Mouse (Mus musculus) kidney, adult 18-20 months (tissue): Measurements from ENCODE around the gene Sorcs2.

Experiments
- DNase-seq: peaks from one replicate; pipeline ENCODE4 v3.0.0; 2021

The Sorcs2 gene

DNA sequence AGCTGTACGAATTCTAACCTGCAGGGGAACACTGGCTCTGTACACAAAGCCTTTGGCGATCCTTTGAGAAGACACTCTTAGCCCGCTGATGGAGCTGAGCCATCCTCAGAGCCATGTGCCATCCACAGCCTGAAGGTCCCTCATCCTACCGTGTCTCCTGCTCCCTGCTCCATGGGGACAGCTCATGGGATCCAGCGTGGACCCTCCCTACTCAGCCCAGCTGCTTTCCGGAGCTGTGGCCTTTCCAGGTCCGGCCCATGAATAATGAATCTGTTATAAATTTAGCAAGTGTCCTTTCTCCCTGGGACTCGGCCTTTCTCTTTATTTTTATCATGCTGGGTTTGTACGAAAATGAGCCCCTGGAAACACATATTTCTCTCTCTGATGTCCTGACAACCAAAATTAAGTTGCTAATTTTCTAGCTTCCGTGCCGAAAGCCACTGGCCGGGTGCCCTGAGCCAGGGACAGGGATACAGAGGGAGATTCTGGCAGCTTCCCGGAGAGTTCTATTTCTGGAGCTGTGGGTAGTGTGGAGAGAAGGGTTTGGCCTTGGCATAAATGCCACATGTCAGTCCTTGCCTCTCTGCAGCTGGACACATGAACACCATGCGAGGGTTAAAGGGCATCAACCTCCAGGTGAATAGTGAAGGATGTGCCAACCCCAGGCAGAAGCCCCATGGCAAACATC, 228.8 kb downstream of the Sorcs2 start:
- DNase-seq: no peak

DNA sequence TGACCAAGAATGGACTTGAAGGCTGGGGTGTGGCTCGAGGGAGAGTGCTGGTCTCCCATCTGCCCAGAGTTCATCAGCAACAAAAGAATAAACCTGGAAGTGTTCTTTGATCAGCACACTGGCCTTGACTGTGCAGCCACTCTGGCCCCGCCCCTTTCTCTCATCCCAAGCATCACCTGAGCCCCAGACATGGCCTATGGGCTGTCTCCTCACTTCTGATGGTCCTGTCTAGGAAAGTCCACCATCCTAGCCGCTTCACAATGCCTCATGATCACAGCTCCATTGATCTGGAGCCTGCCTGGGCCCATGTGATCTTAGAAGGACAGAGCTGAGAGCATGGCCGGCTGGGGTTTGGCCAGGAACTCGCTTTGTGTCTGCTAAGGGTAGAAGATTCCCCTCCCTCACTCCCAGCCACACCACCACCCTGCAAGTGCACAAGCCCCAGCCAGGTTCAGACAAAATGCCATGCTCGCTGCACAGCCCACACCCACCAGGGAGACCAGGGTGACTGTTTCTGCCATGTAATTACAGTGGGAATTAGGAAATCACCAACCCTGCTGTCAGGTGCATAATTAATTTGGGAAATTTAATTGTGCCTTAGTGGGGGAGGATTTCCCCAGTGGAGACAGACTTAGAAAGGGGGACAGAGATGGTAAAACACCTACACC, 231.5 kb downstream of the Sorcs2 start:
- no peak for DNase-seq

DNA sequence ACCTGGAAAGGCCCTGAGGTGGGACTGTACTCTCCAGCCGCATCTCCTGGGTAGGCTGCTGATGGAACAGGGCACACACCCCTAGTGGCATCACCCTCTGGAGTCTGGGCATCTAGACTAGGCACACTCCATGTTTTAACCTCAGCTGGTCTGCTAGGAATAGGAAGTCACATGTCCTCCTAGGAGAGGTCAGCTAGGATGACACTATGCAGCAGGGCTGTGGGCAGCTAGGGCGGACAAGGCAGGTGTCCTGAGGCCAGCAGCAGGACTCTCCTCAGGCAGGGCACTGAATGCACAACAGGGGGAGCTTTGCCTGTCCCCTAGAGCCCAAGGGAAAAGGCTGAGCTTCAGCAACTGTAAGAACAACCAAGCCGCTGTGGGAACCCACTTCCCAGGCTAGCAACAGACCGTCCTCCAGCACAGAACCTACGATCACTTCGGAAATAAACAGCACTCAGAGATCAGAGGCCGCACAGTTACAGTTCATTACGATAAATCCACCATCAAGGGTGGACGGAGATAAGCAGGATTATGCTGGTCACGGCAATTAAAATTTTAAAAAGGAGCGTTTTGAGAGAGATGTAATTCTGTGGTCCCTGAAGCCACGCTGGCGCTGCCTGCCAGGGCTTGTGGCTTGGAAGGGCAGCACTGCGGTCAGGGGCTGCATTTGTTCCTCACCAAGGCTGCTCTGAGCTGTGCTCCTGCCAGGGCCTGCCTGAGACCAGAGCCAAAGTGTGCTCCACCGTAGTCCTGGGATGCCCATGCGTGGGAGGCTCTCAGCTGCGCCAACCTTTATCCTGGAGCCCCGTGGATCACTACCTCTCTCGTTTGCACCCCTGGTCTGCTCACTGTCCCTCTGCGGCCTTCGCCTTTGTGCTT, 232.3 kb downstream of the Sorcs2 start:
- no peak for DNase-seq

DNA sequence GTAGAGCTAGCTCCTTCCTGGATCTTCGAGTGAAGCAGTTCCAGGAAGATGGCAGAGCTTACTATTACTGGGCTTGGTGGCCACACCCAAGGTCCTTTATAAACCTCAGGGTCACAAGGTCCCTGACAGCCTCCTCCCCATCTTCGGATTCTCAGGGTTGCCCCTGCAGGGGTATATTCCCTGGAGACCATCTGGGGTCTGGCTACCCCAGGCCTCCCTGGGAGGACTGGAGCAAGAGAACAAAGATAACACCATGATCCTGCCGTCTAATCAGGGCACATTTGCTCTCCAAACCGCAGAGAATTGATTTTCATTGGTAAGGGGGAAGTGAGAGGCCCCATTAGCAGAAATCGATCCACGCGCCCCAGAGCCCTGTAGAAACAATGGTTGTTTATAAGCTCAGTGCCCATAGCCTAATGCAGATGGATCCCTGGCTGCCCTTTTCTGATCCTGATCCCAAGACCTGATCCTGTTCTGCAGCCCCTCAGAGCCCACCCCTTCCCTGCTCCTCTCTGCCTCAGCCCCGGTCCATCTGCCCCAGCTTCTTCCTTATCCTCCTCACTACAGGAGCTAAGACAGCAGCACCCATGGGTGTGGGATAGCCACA, 243.0 kb downstream of the Sorcs2 start:
- DNase-seq: no peak

DNA sequence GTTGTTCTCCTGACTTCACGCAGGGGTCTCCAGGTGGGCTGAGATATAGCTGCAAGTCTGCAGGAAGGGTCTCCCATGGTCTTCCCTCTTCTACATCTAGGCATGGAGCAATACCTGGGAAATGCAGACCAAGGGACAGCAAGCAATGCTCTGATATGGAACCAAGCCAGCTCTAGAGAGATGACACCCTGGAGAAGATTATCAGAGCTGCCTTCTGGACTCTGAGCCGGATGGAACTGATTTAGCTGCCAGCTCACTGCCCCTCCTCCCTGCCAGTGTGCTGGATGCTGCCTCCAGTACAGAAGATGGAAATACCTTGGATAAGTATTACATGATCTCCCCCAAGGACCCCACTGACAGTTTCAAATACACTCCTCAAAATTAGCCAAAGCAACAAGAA, 244.7 kb downstream of the Sorcs2 start:
- no peak for DNase-seq

GRCm38 (mm10) chr5:36151086-36151485, 246.9 kb downstream of the Sorcs2 start:
- DNase-seq: peak; percentile 43

DNA sequence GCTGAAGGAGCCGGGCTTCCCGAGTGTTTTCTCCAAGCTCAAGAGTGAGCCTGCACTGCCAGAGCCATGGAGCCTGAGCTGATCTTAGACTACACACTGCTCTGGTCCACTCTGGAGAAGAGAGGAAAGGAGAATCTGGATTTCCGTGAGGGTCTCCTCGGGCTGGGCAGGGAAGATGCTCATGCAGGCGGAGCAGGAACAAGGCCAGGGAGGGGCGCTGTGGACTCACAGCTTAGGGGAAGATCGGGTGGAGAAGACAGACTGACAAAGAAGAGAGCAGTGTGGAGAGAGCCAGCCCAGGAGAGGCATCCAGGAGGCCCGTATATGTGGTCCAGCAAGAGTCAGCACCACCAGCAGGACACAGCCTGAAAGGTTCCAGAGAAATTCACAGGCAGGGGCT, 248.8 kb downstream of the Sorcs2 start:
- no peak for DNase-seq

DNA sequence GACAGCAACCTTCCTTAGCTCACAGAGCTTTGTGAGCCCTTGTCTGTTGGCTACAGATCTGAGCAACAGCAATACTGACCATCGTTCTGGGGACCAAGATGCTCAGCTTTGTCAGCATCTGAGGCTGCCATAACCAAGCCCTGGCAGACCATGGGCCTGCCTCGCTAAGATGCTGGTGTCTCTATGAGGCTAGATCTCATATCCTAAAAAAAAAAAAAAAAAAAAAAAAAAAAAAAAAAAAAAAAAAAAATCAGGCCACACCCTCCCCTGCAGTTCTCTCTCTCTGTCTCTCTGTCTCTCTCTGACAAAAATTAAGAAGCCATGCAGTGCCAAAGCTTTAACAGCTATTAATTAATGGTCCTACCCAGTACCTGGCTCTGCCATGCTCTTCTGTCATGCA, 251.3 kb downstream of the Sorcs2 start:
- no peak for DNase-seq

GRCm38 (mm10) chr5:36144560-36144959, 253.4 kb downstream of the Sorcs2 start:
- DNase-seq: no peak

DNA sequence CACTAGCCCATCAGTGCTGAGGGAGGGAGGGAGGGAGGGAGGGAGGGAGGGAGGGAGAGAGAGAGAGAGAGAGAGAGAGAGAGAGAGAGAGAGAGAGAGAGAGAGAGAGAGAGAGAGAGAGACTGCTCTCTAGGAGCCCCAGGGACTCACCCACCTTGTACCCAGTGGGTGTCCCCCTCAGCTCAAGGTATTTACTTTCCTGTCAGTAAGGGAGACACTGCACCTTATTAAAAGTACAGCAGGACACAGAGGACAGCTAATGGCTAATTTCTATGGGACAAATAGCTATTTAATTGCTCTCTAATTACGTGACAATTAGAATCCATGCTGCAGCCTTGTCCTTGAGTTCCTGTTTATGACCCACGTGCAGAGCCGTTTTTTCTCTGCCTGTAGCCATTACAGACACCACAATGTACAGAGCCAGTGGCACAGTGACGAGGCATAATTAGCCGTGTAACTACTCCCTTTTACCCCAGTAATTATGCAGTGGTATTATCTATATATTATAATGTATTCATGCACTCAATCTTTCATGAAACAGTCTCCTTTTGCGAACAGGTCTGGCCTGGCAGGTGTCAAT, 256.2 kb downstream of the Sorcs2 start:
- DNase-seq: no peak

GRCm38 (mm10) chr5:36141112-36141511, 256.8 kb downstream of the Sorcs2 start:
- peak; percentile 31 for DNase-seq

GRCm38 (mm10) chr5:36139766-36140165, 258.2 kb downstream of the Sorcs2 start:
- no peak for DNase-seq

GRCm38 (mm10) chr5:36135874-36136542, 261.9 kb downstream of the Sorcs2 start:
- DNase-seq: no peak

DNA sequence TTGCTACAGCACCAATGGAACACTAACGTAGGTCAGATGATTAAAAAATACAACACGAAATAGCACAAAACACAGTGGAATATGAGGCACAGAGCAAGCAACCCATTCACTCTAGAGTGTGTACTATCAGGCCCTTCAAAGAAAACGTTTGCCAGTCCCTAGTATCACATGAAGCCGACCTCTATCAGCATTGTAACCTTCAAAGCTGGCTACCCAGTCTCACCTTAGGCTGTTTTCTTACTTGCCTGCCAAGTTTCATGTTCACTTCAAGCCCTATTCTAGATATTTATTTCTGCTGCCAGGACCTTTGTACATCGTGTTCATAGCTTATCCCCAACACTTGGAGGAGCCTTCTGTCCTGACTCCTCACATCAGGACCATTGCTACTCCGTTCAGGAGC, 263.6 kb downstream of the Sorcs2 start:
- no peak for DNase-seq

DNA sequence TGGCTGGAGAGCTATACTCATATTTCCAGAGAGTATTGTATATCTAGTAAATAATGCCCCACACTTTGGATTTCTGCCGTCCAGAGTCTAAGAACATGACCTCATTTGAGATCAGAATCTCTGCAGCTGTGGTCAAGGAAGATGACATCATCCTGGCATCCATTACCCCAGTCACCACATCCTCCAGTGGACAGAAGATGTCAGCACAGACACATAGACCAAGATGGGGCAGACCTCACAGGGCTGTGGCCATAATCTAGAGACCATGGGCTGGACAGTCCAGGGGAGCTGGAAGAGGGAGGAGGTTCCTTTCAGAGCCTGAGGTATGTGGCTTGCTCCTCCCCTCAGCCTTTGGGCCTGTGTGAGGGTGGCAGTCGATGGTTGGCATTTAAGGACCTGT, 264.0 kb downstream of the Sorcs2 start:
- DNase-seq: no peak

DNA sequence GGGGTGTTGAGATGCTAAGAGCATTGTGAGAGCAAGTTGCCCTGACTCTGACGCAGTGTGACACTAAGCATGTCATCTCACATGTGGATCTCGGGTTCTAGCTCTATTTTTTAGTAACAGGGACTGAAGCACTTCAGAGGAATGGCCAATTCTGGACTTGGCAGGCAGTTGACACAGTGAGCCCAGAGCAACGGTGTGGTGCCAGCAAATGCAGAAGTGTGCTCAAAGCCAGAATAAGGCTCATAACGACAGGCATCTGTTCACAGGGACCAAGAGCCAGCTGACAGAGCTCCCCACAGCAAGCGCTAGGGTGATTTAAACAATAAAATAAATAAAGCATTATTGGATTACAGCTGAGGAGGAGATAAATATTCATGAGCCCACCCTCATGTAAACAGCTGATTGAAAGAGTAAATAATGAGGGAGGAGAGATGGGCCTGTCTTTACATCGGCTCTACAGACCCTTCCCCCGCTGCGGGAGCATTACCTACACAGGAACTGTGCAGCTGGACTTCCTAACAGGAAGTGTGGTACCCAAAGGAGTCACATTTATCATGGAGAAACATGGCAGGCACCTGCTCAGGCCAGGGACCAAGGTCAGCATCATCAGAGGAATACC, 267.4 kb downstream of the Sorcs2 start:
- no peak for DNase-seq

DNA sequence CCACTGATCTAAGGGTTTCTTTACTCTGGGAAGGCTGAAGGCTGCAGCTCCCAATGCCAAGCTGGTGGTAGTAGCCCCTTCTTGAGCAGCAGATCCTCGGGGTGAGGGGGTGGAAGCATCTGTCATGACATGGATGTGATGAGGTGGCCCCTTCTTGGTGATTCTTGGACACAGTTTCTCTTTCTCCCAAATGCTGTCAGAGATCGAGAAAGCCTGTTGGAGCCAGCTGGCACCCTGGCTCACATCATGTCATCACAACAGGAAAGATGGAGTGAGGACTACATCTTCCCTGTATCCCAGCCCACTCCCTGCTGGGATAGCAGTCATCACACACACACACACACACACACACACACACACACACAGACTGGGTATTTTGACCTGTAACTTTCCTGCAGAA, 268.3 kb downstream of the Sorcs2 start:
- no peak for DNase-seq

- DNase-seq: no peak
These were observed 269.4 kb downstream of the Sorcs2 start for GRCm38 (mm10) chr5:36128513-36128912.

DNA sequence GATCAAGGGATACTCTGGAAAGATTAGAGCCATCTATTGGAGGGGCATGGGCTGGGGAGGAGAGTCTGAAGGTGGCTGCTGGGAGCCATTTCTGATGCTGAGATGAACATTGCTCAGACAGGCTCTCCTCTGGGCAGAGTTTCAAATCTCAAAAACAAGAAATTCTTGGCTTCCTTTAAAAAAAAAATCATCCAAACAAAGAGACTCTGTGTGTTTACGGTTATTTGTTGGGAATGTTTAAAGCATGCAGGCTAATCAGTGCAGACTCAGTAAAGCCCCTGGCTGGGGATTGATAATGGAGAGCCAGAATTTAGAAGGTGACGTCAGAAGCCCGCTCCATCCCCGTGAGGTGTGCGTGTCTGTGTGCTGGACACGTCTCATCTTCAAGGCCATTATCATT, 272.9 kb downstream of the Sorcs2 start:
- no peak for DNase-seq

DNA sequence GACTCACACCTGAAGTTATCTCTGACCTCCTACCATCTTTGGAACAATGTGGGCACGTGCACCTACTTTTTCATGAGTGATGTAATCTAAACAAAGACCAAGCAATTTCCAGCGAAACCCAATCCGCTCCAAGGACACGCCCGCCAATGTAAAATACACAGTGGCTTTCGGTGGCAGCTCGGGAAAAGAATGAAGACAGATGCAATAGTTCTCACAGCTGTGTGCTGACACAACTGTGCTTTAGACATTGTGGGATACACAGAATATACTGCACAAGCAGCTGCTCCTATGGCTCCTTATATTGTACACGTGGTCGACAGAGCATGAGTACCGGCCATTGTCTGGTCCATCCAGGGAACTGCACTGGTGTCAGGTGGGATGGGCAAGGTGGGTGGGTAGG, 275.0 kb downstream of the Sorcs2 start:
- DNase-seq: no peak

- DNase-seq: peak; percentile 41
These were observed 277.0 kb downstream of the Sorcs2 start for GRCm38 (mm10) chr5:36120931-36121341.

DNA sequence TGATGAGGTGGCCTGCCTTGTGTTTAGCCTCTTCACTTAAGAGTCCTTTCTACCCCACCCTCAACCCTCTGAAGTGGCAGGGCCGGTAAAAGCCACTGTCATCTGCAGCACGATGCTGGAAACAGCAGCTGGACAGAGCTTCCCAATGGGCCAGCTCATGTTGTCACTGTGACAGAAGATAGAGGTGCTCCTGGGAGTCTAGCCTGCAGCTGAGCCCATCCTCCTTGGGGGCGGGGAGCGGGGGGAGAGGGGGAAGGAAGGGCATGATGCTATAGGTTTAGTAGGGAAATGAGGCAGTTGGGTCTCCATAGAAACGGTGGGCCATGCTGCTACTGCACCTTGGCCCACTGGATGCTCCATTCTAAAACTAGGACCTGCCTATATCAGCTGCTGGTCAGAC, 279.9 kb downstream of the Sorcs2 start:
- DNase-seq: no peak
